Mouse (Mus musculus) CD4-positive, CD25-positive, alpha-beta regulatory T cell, adult 2 months (primary cell): ENCODE measurements at regions not wholly inside any gene's neighbourhood (a gene's known extent, or its start where the extent isn't known, plus 50 kb on each side); places are given as distances from the start of the nearest gene placed in this dataset.

Experiments
- DNase-seq: peaks from one replicate; pipeline ENCODE4 v3.0.0-alpha.2; 2012; ENCODE audit warnings: low read depth, low spot score

DNA sequence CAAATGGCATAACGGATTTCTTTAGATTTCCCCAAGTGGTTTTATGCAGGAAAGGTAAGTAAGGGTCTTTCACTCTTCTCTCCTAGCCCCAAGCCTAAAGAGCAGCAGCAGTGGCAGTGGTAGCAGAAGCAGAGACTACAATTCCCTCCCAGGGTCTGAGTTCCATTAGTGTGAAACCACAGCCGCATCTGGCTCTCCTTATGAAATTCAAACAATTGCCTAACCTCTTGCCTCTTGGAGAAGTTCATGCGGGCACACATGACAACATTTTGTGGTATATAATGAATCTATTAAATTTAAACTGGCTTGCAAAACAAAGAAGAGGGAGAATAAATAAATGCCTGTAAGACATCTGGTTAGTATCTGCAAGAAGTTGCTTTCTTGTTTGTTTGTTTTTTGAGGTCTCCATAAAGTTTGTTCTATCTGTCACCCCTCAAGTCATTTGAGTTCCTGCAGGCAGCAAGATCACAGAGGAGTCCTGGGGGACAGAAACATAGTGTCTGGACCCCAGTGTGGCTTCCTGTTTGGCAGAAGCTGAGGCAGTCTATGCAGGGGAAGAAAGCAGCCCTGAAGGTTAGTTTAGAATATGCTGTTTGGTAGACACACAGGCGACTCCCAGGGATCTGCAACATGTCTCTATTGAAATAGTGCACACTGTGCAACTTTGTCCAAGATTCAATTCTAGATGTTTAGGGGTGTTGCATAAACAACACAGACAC, 578.9 kb downstream of the Kctd12 start:
- DNase-seq: no peak

DNA sequence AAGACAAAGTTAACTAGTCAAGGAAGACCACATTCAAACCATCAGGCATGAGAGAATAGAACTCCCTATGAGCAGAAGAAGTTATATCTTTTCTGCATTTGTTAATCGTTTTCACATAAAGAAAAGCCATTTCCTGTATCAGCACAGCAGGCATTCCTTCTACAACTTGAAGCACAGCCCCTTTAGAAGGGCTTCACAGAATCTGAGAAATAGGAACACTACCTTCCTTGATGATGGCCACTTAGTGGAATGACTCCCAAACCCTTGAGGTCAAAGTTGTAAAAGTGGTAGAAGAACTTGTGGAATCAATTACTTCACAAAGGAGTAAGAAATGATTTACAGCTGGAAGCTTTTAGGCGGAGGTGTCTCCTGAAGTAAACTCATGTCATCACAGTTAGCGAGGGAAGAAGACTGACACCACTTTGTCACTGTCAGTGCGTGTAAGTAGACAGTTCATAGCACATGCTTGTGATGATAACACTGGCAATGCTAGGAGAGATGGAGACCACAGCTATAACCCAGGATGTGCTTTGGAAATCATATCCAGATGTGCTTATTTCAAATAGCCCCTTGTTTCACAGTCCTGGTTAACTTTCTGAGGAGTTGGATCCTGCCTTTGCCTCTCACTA, 580.3 kb downstream of the Kctd12 start:
- DNase-seq: no peak

DNA sequence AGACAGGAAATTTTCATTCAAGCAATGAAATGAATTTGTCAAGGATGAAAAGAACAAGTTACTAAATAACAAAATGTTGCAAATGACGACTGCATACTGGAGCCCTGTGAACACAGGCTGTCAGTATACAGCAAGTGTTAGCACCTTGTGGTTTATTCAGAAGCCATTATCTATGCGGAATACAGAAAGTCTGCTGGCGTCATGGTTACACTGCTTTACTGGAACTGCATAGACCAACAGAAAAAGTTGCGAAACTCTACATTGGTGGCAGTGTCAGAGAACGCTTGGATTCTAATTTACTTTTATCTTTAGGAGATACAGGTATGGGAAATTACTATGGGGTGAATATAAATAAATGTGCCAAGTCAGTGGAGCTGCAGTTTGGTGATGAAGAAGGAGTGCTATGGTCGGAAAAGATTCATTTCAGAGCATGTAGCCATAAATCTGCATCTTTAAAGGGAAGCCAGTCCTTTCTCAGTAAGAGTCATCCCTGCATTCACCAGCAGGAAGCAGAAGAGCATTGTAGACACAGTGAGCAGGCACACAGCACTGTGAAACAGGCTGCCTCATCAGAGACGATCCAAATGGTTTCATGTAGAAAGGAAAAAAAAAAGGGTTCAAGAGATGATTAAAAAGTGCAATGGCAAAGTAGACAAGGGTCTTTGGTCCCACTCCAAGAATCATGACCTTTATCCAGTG, 586.3 kb downstream of the Kctd12 start:
- DNase-seq: no peak

DNA sequence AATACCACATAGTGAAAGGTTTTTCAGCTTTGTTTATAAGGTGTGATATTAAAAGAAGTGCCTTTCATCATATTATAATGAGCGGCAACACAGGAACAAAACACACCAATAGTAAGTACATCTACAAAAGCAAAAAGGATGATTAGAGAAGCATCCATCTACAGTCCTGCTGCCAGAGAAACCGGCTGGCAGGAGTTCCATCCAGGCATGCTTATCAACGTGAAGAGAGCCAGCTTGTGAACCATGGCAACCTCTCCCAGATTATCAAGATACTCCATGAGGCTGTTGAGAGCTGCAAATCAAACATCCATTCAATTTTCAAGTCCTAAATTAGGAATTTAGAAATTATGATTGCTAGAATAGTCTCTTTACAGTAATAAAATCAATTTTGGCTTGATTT, 590.1 kb downstream of the Kctd12 start:
- DNase-seq: no peak

DNA sequence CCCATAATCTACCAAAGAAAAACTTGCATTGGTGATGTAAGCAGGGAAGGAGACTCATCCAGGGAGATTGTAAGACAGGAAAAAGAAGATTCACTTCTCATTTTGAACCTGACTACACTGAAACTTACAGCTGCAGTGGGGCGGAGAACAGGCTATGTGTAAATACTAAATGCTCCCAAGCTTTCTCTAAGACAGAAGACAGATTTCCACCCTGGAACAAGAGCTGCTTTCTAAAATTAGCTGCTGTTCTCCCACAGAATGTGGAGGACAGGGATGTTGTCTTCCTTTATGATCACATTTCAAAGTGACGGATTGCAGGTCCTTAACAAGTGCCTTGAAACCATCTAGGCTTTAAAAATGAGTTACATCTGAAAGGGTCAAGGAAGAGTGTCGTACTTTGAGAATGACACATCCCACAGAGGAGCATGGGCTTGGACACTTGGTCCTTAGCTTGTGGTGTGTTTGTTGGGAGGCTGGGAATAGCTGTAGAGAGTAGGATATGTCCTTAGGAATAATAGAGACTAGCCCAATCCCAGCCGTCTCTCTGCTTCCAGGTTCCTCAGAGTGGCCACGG, 609.4 kb downstream of the Kctd12 start:
- no peak for DNase-seq

- DNase-seq: no peak
These were observed 620.8 kb downstream of the Kctd12 start for GRCm38 (mm10) chr14:102361589-102361988.

DNA sequence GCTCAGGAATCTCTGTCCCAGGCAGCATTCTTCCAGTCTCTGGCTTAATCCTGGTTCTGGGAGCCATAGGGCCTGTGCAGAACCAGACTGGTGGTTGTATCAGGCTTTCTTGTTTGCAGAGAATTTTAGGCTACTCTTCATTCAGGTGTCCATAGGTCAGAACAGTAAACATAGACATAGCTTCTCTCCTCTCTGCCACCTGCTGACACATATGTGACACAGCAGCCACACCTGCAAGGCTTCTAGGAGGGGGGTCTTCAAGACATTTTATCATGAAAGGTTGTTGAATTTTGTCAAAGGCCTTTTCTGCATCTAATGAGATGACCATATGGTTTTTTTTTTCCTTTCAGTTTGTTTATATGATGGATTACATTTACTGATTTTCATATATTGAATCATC, 599.7 kb downstream of the Lmo7 start:
- DNase-seq: no peak

- no peak for DNase-seq
These were observed 576.6 kb downstream of the Lmo7 start for GRCm38 (mm10) chr14:102306332-102306731.

GRCm38 (mm10) chr14:102302826-102303225, 573.1 kb downstream of the Lmo7 start:
- DNase-seq: no peak

GRCm38 (mm10) chr14:102300251-102300650, 570.5 kb downstream of the Lmo7 start:
- DNase-seq: no peak

DNA sequence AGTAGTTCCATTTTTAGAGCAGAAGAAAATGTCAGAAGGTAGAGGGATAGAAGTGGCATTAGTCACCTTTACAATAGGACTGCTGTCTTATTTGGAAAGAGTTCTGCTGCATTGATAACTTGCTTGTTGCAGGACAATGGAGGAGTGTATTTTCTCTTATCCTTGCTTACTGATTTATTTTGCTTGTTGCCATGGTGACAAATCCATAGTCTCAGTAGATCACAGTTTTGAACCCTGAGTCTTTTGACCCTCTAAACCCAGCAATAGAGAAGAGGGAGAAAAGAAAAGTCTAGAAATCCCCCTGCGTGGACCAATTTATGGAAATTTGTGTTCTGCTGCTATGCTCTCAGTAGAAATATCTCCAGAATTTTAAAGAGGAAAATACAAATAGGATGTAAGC, 561.6 kb downstream of the Lmo7 start:
- no peak for DNase-seq

DNA sequence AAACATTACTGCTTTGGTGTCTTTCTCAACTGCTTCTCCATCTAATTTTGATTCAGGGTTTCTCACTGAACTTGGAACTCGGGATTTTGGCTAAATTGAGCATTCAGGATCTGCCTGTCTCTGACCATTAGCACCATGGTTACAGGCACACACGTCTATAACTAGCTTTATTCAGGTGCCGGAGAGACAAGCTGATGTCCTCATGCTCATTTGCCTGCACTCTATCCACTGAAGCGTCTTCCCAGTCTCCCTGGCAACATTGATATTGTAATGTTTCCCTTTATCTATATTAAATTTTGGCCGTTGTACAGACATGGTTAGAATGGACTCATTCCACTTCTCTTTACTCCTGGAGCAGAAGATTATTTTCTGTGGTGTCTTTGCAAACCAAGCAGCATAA, 520.3 kb downstream of the Lmo7 start:
- no peak for DNase-seq

DNA sequence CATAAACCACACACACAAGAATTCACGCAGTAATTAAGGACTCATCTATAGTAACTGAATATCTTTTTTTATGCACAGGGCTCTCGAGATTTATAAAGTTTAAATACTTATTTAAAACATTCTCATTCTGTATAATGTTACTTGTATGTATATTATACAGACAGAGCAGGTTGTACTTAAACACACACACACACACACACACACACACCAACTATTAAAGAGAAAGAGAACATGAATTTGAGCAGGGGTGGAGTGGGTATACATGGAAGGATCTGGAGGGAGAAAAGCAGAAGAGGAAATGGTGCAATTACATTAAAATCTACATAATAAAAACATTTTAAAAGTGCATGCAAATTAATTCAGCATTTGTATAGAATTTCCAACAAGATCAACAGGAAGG, 518.8 kb downstream of the Lmo7 start:
- no peak for DNase-seq

DNA sequence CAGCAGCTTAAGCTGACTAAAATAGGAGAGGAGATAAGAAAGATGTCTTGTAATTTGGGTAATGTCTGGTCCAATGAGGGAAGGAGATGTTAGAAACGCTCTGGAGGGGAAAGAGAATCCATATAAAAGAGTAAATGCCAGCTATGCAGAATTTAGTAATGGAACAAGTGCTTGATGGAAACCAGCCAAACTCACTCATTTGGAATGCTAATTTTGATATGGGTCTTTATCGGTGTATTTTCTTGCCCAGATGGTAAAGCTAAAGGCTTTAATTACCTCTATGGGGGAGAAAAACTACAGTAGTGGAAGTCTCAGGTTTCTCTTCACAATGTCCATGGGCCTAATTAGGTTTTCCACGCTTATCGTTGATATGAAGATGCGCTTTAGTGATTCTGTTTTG, 518.3 kb downstream of the Lmo7 start:
- DNase-seq: no peak

DNA sequence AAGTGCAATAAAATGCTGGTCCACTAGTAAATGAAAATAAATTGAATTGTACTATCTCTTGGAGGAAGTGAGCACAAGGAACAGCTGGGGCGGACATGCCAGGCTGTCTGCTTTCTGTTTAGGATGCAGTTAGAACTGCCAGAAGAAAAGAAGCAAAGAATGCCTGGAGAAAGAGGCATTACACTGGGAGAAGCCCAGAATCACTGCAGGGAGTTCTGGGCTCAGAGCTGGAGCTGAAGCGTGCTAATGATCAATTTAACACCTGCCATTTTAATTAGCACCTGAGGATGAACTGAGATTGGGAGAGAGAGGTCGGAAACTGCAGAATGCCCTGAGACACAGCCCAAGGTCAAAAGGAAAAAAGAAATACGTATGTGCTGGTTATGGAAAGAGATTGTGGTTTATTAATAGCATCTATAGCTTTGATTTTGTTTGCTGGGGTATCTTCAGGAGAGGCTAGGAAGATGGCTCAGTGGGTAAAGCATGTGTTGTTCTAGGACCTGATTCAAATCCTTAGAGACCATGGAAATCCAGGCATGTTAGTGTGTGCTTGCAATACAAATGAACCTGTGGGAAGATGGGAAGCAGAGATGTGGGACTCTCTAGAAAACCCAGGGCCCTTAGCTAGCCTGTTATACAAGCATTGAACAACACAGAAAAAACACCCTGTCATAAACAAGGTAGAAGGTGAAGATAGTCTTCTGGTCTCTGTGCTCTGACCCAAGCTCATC, 514.2 kb downstream of the Lmo7 start:
- DNase-seq: no peak

DNA sequence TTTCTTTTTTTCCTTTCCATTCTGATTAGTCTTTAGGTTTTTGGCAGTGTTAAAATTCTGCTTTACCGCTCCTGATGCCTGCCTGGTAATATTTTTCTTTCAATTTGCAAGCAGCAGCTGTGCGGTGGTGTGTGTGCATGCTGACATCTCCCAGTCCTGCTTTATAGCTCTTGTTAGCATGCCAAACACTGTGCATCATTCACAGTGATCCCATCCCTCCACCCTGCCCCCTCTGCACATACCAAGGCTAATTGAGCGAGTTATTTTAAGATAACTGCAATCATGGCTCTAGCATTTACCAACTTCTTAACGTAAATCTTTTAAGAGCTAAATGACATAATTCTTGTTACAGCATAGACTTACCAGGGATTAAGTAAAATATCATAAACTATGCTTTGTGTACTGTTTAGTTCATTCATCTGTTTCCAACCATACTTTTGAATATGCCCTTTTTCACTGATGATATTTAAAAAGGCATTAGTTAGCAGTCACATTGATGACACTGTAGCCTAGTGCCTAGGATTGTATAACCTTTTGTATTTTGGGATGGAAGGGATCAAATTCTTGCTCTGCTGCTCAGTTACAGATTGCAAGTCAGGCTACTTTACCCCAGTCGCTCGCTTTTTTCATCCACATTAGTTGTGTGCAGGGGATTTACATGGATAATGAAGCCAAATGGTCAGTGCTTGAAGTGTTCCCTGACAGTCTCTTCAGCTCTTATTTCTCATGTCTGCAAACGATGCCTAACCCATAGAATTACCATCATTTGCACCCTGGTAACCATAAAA, 487.0 kb downstream of the Lmo7 start:
- no peak for DNase-seq

DNA sequence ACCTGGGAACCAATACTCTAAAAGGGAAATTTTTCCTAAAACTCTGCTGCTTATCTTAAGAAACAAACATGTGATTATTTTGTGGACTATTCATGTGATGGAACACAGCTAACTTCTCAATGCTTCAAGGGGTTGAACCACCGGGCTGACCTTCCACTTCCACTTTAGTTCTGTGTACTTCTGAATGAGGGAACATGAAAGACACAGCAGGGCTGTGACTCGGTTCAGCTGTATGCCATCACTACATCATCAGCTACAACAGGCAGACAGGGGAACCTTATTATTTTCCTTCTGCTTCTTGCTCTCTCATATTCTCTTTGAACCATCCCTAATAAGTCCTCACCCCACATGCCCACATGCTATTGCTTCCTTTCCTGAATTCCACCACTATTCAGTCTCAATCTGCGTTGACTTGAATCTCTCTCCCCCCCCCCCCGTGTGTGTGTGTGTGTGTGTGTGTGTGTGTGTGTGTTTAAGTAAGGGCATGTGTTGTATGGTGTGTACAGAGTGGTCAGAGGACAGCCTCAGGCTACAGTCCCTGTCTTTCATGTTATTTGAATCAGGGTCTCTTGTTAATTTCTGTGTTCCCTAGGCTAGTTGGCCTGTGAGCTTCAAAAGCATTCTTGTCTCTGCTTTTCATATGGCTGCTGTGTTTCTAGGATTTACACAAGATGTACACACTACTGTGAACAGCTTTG, 485.7 kb downstream of the Lmo7 start:
- no peak for DNase-seq

DNA sequence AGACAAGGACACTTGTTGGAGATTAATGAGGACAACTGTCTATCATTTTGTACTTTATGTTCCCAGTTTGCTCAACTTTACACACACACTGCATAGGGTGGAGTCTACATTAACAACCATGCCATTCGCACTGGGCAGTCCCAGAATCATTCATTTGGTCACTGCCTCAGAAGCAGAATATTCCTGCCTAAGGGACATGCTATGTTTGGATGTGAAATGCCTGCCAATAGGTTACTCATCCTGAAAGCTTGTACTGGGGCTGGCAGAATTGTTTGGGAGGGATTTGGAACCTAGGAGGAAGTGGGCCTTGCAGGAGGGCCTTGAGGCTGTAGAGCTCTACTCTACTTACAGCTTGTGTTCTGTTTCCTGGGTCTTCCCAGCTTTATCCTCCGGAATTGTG, 482.3 kb downstream of the Lmo7 start:
- DNase-seq: no peak

- no peak for DNase-seq
These were observed 475.3 kb downstream of the Lmo7 start for GRCm38 (mm10) chr14:102204881-102205671.

DNA sequence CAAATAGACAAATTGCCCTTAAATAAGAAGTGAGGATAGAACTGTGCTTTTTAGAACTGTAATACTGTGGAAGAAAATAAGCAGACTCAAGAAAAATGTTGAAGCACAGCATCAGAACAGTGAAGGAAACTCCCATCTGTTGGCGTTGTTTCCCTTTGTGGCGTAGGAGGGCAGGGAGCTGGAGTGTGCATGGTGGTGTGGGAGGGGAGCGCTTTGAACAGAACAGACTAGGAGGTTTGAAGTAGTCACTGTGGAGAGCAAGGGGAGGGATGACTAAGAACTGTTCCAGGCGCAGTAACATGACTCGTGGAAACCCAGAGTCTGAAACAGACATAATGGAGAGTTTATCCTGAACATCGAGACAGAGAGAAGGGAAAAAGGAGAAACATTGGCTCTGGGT, 469.7 kb downstream of the Lmo7 start:
- no peak for DNase-seq
